Mouse (Mus musculus): ENCODE data around the gene Hes2. TPM values are rescaled to one million over a fixed set of nuclear protein-coding genes. Genes with fewer than 3 reads are reported as not detected.

Hes2 gene
- polyA plus RNA-seq (2014; fragmentation: Nextera tagmentation; extraction: Ambion mirVana) = 0.07 TPM in 1 of 2 replicates, not detected in the other

DNA sequence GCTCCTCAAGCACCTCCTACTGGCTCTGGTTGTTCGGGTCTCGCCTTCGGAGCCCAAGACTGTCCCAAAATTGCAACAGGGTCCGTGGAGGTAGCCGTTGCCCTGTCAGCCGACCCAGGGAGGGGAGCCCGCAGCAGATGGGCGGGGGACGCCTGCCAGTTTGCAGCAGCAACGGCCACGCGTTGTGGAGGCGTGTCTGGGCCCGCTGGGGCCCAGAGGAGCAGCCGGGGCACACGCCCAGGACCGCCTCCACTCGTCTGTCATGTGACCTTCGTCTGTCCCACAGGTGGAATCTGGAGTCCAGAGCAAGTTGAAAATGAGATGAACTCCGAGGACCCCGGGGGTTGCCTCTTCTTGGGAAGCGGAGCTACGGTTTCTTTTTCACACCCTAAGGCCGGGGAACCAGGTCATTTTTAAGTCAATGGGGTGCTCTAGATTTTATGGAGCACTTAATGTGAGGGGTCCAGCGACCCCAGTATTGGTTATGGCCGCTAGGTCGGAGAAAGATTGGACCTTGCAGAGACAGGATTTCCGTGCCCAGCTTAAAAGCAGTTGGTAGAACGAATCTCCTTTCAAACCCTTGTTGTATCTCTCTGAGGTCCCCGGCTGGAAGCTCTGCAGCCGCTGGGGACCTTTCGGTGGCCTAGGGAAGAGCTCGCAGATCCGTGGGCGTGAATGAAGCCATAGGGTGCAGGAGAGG, at the start of gene Hes2:
Hes2 (plus strand) TSS at position 283 of the 700 bp plus-strand sequence.
- H3K4me1 ChIP-seq (ENCODE audit: control insufficient read depth, insufficient read depth, low read length) = peaks cover 14% of the 10 kb centered on the region
- 0 out of 2 replicates have a peak within 1 kb of the TSS, but pooled peaks have one; percentile 22 for H3K9ac ChIP-seq (ENCODE audit: low read depth, low read length)
- peak within 1 kb of the TSS; percentile 56 for H3K4me2 ChIP-seq
- no peaks in the 10 kb centered on the region for H3K9me3 ChIP-seq (replicated peaks; ENCODE audit: control insufficient read depth, low read length)
- H3K27ac ChIP-seq (ENCODE audit: low read depth, low read length) = no peak within 1 kb of the TSS
- H3K36me3 ChIP-seq (ENCODE audit: control insufficient read depth, insufficient read depth, low read length) = no peaks in the 10 kb centered on the region
- 4% methylated on average over 35 of the region's 35 CpGs for whole genome bisulfite sequencing (ENCODE audit: insufficient replicate concordance)
- no peak for ATAC-seq (replicated peaks; ENCODE audit: insufficient number of reproducible peaks, low FRiP score, low TSS enrichment)
- peaks cover 67% of the 10 kb centered on the region for H3K27me3 ChIP-seq (ENCODE audit: control insufficient read depth, insufficient read depth, low read length)
- peak within 1 kb of the TSS; percentile 27 for H3K4me3 ChIP-seq (ENCODE audit: low read depth, low read length)

DNA sequence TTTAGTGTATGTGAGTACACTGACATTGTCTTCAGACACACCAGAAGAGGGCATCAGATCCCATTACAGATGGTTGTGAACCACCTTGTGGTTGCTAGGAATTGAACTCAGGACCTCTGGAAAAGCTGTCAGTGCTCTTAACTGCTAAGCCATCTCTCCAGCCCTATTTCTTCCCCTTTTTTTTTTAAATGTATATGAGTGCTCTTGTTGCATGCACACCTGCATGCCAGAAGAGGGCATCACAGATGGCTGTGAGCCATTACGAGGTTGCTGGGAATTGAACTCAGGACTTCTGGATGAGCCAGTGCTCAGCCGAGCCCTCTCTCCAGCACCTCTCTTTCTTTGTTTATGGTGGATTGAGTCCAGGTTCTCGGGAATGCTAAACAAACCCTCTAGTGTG, 49.2 kb upstream of the Hes2 start:
- H3K27ac ChIP-seq (ENCODE audit: low read depth, low read length) = no peak overlapping the region
- no peak overlapping the region for H3K4me2 ChIP-seq
- H3K9ac ChIP-seq (ENCODE audit: low read depth, low read length) = no peak overlapping the region
- ATAC-seq (replicated peaks; ENCODE audit: insufficient number of reproducible peaks, low FRiP score, low TSS enrichment) = no peak
- H3K36me3 ChIP-seq (ENCODE audit: control insufficient read depth, insufficient read depth, low read length) = peaks cover 12% of the 10 kb centered on the region
- peaks cover 10% of the 10 kb centered on the region; the same call in 1 of the 2 replicates for H3K4me1 ChIP-seq (ENCODE audit: control insufficient read depth, insufficient read depth, low read length)
- whole genome bisulfite sequencing (ENCODE audit: insufficient replicate concordance) = 77% methylated on average over 3 of the region's 3 CpGs
- peaks cover 13% of the 10 kb centered on the region for H3K27me3 ChIP-seq (ENCODE audit: control insufficient read depth, insufficient read depth, low read length)
- H3K9me3 ChIP-seq (replicated peaks; ENCODE audit: control insufficient read depth, low read length) = no peaks in the 10 kb centered on the region
- no peak overlapping the region for H3K4me3 ChIP-seq (ENCODE audit: low read depth, low read length)

GRCm38 (mm10) chr4:152110689-152111088, 48.0 kb upstream of the Hes2 start:
- peaks cover 12% of the 10 kb centered on the region for H3K36me3 ChIP-seq (ENCODE audit: control insufficient read depth, insufficient read depth, low read length)
- peaks cover 21% of the 10 kb centered on the region for H3K27me3 ChIP-seq (ENCODE audit: control insufficient read depth, insufficient read depth, low read length)
- H3K4me2 ChIP-seq = no peak overlapping the region
- no peak overlapping the region for H3K9ac ChIP-seq (ENCODE audit: low read depth, low read length)
- H3K4me3 ChIP-seq (ENCODE audit: low read depth, low read length) = no peak overlapping the region
- no peaks in the 10 kb centered on the region for H3K9me3 ChIP-seq (replicated peaks; ENCODE audit: control insufficient read depth, low read length)
- no peak for ATAC-seq (replicated peaks; ENCODE audit: insufficient number of reproducible peaks, low FRiP score, low TSS enrichment)
- H3K4me1 ChIP-seq (ENCODE audit: control insufficient read depth, insufficient read depth, low read length) = peaks cover 13% of the 10 kb centered on the region
- WGBS (ENCODE audit: insufficient replicate concordance) = 63% methylated on average over 4 of the region's 4 CpGs
- no peak overlapping the region for H3K27ac ChIP-seq (ENCODE audit: low read depth, low read length)

- Histone ChIP-seq H3K27ac (ENCODE audit: low read depth, low read length) (no peak overlapping the region), H3K4me3 (ENCODE audit: low read depth, low read length) (no peak overlapping the region), H3K36me3 (ENCODE audit: control insufficient read depth, insufficient read depth, low read length) (peaks cover 10% of the 10 kb centered on the region; the same call in 1 of the 2 replicates), H3K9me3 (replicated peaks; ENCODE audit: control insufficient read depth, low read length) (no peaks in the 10 kb centered on the region), H3K27me3 (ENCODE audit: control insufficient read depth, insufficient read depth, low read length) (peaks cover 33% of the 10 kb centered on the region), H3K4me1 (ENCODE audit: control insufficient read depth, insufficient read depth, low read length) (peaks cover 17% of the 10 kb centered on the region), H3K4me2 (no peak overlapping the region), H3K9ac (ENCODE audit: low read depth, low read length) (no peak overlapping the region)
- WGBS (ENCODE audit: insufficient replicate concordance) = 88% methylated on average over 9 of the region's 9 CpGs
- ATAC-seq (replicated peaks; ENCODE audit: insufficient number of reproducible peaks, low FRiP score, low TSS enrichment) = no peak
Measured at GRCm38 (mm10) chr4:152112329-152112728, 46.3 kb upstream of the Hes2 start.

GRCm38 (mm10) chr4:152114080-152114479, 44.6 kb upstream of the Hes2 start:
- Histone ChIP-seq H3K9ac (ENCODE audit: low read depth, low read length) (no peak overlapping the region), H3K4me3 (ENCODE audit: low read depth, low read length) (no peak overlapping the region), H3K4me1 (ENCODE audit: control insufficient read depth, insufficient read depth, low read length) (peaks cover 8% of the 10 kb centered on the region; the same call in 1 of the 2 replicates), H3K27ac (ENCODE audit: low read depth, low read length) (no peak overlapping the region), H3K36me3 (ENCODE audit: control insufficient read depth, insufficient read depth, low read length) (peaks cover 10% of the 10 kb centered on the region; the same call in 1 of the 2 replicates), H3K27me3 (ENCODE audit: control insufficient read depth, insufficient read depth, low read length) (peaks cover 46% of the 10 kb centered on the region), H3K9me3 (replicated peaks; ENCODE audit: control insufficient read depth, low read length) (no peaks in the 10 kb centered on the region), H3K4me2 (no peak overlapping the region)
- 52% methylated on average over 16 of the region's 16 CpGs for WGBS (ENCODE audit: insufficient replicate concordance)
- no peak for ATAC-seq (replicated peaks; ENCODE audit: insufficient number of reproducible peaks, low FRiP score, low TSS enrichment)

GRCm38 (mm10) chr4:152115921-152116612, 42.6 kb upstream of the Hes2 start, which contains the start of gene Tnfrsf25:
TSS of gene Tnfrsf25 (plus strand) at chr4:152115934.
- Histone ChIP-seq H3K9me3 (replicated peaks; ENCODE audit: control insufficient read depth, low read length) (no peaks in the 10 kb centered on the region), H3K9ac (ENCODE audit: low read depth, low read length) (peak within 1 kb of the TSS; percentile 24; the same call in 1 of the 2 replicates), H3K27me3 (ENCODE audit: control insufficient read depth, insufficient read depth, low read length) (peaks cover 66% of the 10 kb centered on the region), H3K27ac (ENCODE audit: low read depth, low read length) (no peak within 1 kb of the TSS), H3K4me3 (ENCODE audit: low read depth, low read length) (peak within 1 kb of the TSS; percentile 27), H3K36me3 (ENCODE audit: control insufficient read depth, insufficient read depth, low read length) (0 out of 2 replicates have a peak, but pooled peaks cover 3% of the 10 kb centered on the region), H3K4me2 (peak within 1 kb of the TSS; percentile 61), H3K4me1 (ENCODE audit: control insufficient read depth, insufficient read depth, low read length) (peaks cover 24% of the 10 kb centered on the region)
- ATAC-seq (replicated peaks; ENCODE audit: insufficient number of reproducible peaks, low FRiP score, low TSS enrichment) = peak; percentile 5; the same call in 1 of the 2 replicates
- 3% methylated on average over 30 of the region's 30 CpGs for WGBS (ENCODE audit: insufficient replicate concordance)

DNA sequence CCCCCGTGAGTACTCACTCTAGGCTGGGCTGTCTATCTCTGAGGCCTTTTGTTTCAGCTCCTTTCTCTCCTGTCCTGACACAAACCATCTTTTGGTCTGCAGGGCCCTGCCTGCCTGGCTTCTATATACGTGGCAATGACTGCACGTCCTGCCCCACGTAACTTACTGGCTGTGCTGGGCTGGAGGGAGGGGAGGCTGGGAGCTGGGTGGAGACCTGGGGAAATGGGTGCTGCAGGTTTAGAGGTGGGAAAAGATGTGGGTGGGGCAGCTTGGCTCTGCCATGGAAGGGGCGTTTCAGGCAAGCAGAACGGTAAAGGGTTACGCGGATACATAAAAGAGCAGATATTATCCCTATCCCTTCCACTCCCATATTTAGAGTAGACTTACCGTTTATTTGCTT, 41.1 kb upstream of the Hes2 start:
- no peak for ATAC-seq (replicated peaks; ENCODE audit: insufficient number of reproducible peaks, low FRiP score, low TSS enrichment)
- WGBS (ENCODE audit: insufficient replicate concordance) = 67% methylated on average over 9 of the region's 9 CpGs
- Histone ChIP-seq H3K4me1 (ENCODE audit: control insufficient read depth, insufficient read depth, low read length) (peaks cover 26% of the 10 kb centered on the region), H3K9me3 (replicated peaks; ENCODE audit: control insufficient read depth, low read length) (no peaks in the 10 kb centered on the region), H3K27ac (ENCODE audit: low read depth, low read length) (no peak overlapping the region), H3K27me3 (ENCODE audit: control insufficient read depth, insufficient read depth, low read length) (peaks cover 80% of the 10 kb centered on the region), H3K4me3 (ENCODE audit: low read depth, low read length) (no peak overlapping the region), H3K9ac (ENCODE audit: low read depth, low read length) (no peak overlapping the region), H3K4me2 (no peak overlapping the region), H3K36me3 (ENCODE audit: control insufficient read depth, insufficient read depth, low read length) (0 out of 2 replicates have a peak, but pooled peaks cover 3% of the 10 kb centered on the region)

DNA sequence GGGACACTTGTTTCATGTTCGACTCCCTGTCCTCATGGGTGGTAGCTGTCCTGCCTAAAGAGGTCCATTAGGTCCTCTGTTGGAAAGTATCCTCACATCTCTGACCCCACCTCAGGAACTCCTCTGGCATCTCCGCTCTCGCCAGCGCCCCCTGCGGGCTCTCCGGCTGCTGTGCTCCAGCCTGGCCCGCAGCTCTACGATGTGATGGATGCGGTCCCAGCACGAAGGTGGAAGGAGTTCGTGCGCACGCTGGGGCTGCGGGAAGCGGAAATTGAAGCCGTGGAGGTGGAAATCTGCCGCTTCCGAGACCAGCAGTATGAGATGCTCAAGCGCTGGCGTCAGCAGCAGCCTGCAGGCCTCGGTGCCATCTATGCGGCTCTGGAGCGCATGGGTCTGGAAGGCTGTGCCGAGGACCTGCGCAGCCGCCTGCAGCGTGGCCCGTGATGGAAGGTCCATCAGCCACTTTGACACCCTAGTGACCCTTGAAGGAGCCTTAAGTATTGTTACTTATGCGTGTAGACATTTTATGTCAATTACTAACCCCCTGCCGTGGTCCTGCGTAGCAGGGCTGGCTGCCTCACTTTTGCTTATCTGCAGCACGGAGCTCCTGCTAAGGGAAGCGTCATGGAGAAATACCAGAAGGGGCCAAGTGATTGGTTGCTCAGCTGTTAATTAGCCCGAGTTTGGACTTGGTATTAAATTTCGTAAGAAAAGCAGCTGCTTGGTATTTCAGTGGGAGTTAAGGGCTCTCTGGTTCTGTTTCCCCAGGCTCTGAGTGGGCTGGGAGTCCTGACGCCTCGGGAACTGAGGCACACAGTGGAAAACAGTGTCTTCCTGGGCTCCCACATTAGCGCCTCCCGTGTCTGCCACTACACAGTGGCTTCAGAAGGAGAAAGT, 39.0 kb upstream of the Hes2 start:
- H3K36me3 ChIP-seq (ENCODE audit: control insufficient read depth, insufficient read depth, low read length) = no peaks in the 10 kb centered on the region
- WGBS (ENCODE audit: insufficient replicate concordance) = 4% methylated on average over 39 of the region's 39 CpGs
- H3K9me3 ChIP-seq (replicated peaks; ENCODE audit: control insufficient read depth, low read length) = no peaks in the 10 kb centered on the region
- peak overlapping the region; percentile 30 for H3K4me3 ChIP-seq (ENCODE audit: low read depth, low read length)
- H3K9ac ChIP-seq (ENCODE audit: low read depth, low read length) = no peak overlapping the region
- no peak overlapping the region for H3K27ac ChIP-seq (ENCODE audit: low read depth, low read length)
- peaks cover 26% of the 10 kb centered on the region for H3K4me1 ChIP-seq (ENCODE audit: control insufficient read depth, insufficient read depth, low read length)
- peaks cover 86% of the 10 kb centered on the region for H3K27me3 ChIP-seq (ENCODE audit: control insufficient read depth, insufficient read depth, low read length)
- peak overlapping the region; percentile 55 for H3K4me2 ChIP-seq
- no peak for ATAC-seq (replicated peaks; ENCODE audit: insufficient number of reproducible peaks, low FRiP score, low TSS enrichment)

Measured in heart, embryonic 11.5 days (tissue).